Mouse (Mus musculus) cerebellum, postnatal 25 days (tissue): Measurements from ENCODE around the gene Rin1.

Source experiments
- DNase-seq, 2 experiments: peaks; one replicate each; pipeline ENCODE4 v3.0.0; 2021; ENCODE audit warnings: mixed read lengths in 2 of 2

Gene Rin1

DNA sequence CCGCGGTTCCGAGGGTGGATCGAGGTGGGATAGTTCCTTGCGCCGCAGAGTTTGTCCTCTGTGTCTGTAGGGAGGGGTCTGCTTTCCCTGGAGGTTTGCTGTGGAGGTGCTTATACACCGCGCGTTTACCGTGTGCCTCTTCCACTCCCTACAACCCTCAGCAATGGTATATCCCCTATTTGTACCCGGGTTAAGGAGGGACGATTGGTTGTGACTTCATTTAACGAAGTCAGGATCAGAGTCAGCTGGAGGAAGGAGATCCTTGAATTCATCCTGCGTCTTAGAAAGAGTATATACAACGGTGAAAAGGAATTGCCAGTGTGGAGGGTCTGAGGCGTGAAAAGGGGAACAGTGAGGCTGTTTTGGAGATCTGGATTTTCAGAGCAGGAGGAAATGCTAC is 8.7 kb upstream of the Rin1 start:
- no peak for DNase-seq

DNA sequence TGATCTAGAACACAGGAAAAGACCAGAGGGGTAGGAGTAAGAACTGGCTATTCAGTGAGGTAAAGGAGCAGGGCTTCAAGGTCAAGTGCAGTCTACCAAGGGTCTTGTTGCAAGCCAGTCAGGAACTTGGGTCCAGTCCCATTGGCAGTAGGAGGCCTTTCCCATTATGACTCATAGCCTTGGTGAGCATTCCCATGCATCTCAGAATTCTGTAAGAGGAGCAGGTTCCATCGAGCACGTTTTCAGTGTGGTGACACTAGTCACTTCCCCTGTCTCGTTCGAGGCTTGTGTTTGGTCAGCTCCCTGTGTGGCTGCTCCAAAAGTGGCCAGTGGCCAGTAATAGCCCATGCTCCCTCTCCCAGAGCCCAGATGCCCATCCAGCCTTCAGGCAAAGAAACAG is 4.8 kb upstream of the Rin1 start:
- peak in 1 of 2 experiments; percentile 40 for DNase-seq

DNA sequence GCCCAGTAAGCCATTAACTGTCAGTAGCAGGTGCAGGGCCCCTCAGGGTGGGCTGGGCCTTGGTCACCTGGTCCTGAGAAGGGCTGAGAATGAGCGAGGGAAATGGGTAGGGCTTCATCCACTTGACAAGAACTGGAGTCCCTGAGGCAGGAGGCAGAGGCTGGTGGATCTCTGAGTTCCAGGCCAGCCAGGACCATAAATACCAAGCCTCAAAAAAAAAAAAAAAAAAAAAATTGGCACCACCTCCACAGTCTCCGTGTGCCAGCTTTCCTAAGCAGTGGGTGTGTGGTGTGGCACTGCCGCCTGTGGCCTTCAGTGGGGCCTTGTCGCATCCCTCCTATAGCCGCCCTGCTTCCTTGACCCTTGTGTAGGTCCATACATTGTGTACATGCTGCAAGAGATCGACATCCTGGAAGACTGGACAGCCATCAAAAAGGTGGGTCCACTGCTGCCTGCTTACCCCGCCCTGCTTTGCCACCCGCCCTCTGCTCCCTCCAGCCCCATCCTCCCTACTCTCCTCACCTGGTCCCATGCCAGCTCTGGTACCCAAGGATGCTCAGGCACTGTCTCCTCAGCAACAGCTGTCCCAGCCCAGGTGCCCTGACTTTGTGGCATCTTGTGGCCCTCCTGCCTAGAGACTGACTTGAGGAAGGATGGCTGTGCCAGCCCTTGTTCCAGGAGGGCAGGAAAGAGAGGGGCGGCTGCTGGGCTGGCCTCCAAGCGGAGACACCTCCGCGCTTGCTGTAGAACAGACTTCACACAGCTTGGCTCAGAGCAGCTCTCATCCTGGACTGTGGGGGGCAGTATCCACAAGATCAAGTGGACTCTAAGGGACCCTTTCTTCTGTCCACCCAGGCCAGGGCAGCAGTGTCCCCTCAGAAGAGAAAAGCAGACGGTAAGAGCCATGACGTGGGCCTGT is 1.9 kb upstream of the Rin1 start:
- peak in 1 of 2 experiments; percentile 42 for DNase-seq

DNA sequence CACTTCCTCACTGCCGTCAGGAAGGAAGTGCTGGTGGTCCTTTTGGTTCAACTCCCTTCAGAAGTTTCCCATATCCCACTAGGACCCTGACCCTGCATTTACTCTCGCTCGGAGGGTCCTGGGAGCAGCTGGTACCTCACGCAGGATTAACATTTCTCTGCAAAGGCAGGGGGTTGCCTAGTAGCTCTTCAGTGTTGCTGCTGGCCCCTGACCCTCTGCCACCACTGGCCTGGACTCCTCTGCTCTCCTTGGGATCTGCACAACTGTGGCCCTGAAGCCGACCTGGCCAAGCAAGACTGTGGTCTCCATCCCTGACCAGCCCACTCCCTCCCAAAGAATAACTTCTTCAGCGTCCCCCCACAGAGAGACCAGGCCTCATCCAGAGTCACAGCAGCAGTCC is 956 bp upstream of the Rin1 start:
- DNase-seq = no peak

DNA sequence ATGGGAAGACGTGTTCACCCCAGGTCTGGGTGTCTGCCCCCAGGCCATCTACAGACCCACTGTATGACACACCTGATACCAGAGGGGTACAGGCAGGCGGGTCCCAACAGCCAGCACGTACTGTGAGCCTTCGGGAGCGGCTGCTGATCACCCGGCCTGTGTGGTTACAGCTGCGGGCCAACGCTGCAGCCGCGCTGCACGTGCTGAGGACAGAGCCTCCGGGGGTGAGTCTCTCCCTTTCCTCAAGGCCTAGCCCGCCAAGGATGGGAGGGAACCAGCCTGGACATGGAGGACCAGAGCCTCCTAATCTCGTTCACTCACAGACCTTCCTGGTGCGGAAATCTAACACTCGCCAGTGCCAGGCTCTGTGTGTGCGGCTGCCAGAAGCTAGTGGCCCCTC is 750 bp downstream of the Rin1 start:
- peak in 1 of 2 experiments; percentile 36 for DNase-seq

DNA sequence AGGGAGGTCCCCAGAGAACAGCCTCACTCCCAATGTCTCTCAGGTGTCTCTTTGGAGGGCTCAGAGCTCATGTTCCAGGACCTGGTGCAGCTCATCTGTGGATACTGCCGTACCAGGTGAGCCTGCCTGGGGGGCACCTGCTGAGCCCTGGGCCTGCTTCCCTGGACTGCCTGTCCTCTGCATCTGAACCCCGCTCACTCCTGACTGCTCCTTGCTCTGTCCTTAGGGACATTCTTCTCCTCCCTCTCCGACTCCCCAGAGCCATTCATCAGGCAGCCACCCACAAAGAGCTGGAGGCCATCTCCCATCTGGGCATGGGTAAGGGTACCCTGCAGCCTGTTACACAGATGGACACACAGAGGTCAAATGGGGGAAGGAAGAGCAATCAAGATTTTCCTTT is 1.2 kb downstream of the Rin1 start:
- peak; percentile 40 for DNase-seq

DNA sequence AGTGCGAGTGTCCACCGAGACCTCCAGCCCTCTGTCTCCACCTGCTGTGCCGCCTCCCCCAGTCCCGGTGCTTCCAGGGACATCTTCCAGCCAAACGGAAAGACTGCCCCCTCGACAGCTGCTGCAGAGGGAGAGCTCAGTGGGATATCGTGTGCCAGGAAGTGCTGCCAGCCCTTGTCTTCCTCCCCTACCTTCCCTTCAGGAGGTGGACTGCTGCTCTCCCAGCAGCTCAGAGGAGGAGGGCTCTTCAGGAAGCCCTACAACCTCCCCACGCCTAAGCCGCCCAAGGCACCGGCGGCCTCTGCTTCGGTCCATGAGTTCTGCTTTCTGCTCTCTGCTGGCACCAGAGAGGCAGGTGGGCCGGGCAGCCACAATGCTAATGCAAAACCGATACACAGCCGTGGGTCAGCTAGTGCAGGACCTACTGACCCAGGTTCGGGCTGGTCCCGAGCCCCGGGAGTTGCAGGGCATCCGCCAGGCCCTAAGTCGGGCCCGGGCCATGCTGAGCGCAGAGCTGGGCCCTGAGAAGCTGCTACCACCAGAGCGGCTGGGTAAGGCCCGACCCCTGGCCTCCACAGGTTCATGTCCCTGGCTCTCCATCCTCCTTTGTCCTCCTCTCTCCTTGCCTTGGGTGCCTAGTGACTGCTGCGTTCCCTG is 2.0 kb downstream of the Rin1 start:
- DNase-seq = peak; percentile 54 to 63

DNA sequence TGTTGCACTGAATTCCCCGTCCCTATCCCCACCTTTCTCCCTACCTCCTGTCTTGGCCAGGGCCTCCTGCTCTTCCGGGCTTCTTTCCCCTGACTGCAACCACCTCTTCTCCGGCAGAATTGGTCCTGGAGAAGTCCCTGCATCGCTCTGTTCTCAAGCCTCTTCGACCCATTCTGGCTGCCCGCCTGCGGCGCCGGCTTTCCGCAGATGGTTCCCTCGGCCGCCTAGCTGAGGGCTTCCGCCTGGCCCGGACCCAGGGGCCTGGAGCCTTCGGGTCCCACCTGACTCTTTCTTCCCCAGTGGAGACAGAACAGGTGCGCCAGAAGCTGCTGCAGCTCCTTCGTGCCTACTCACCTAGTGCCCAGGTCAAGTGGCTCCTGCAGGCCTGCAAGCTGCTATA is 2.6 kb downstream of the Rin1 start:
- peak; percentile 75 to 82 for DNase-seq

DNA sequence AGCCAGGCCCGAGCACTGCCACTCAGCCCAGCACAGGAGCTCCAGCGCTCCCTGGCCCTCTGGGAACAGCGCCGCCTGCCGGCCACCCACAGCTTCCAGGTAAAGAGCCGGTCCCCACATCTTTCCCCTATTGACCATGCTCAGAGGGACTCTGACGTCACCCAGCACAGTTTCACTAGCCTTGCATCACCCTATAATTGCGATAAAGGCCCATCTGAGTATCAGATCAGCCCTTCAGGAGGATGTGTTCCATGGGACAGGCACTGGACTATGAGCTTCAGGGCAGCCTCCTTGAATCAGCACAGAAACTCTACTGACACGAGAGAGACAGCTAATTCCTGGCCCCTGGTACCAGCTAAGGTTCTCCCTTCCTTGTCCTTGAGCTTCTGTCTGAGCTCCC is 3.6 kb downstream of the Rin1 start:
- DNase-seq = peak; percentile 76 to 88

DNA sequence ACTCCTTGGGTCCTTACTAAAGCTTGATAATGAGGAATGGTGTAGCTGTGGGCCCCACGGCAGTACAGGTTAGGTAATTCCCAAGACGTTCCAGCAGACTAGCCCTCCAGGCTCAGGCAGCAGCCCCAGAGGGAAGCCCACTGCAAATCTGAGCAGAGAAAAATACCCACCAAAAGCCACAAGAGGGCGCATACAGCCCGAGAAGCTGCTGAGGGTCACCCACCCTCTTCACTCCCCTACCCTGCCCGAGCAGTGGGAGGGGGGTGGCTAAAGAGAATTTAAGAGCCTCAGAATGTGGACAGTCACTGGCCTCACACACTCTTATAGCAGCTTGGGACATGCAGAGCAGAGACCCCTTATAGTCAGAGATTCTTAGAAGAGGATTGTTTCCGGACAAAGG is 6.0 kb downstream of the Rin1 start:
- DNase-seq = peak in 1 of 2 experiments; percentile 53

DNA sequence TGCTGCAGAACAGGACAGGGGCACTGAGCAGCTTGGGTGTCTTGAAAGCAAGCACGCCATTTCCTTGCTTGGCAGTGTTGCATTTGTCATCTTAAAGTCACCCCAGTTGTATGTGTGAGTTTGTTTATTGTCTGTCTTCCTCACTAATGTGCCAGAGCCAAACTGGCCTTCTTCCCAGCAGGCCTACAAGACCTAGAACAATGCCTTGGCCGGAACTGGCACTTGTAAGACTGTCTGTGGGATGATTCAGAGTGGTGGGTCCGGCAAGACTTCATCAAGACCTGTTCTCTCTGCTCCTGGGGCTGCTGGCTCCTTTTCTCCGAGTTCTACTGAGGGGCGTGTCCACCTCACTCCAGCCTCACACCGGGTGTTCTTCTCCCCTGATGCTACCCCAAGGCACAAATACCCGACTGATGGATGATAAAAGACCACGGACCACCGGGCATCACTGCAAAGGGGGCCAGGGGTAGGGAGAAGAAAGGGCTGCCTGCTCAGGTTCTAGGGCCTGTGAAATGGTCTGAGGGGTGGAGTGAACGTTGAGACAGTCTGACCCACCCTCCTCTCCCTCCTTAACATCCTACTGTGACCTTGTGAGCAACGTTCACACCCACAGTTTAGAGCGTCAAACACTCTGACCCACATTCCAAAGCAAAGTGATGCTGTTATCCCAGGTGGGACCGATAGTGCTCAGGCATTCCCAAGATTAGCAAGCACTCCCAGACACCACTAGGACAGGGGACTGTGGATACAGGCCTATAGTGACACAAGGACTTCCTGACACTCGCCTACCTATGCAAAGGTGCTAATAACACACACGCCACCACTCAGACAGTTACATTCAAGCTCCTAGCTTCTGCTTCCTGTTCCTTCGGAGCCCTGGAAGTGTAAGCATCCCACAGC is 7.8 kb downstream of the Rin1 start:
- no peak for DNase-seq

DNA sequence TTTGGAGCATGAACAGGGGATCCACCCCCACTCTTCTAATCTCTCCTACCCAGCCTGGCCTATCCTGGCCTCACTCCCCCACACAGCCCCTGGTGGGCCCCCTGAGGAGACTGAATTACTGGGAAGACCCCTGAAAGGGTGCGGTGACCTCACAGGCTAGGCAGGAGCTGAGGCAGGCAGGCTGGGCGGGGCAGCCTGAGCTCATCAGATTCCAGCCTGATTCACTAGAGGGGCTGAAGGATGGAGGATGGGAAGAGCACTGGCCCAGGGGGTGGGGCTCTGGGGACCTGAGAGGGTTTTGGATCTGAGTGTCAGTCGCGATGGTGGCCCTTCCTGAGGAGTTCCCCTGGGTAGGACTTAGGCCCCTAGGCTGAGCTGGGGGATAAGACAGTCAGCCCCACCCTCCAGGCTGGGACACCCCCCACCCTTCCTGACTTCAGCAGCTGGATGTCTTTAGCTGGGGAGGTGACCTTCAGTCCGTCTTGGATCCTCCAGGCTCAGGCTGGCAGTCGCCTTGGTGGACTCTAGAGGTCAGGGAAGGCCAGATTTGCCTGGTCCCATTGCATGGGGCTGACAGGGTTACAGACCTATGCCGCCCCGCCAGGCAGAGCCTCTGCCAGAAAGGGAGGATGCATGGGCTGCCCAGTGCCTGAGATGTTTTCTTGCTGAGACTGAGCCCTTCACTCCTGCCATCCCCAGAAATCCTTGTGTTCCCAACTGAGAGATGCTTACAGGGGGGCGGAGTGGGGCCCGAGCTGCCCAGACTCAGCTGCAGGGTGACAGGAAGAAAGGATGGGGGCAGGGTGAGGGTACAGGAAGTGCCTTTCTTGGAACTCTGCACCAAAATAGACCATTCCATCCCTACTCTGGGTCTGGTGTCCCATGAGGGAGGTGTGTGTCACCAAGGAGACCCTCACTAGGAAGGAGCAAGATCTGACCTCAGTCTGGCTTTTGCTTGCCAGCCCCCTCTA is 8.8 kb downstream of the Rin1 start:
- no peak for DNase-seq

DNA sequence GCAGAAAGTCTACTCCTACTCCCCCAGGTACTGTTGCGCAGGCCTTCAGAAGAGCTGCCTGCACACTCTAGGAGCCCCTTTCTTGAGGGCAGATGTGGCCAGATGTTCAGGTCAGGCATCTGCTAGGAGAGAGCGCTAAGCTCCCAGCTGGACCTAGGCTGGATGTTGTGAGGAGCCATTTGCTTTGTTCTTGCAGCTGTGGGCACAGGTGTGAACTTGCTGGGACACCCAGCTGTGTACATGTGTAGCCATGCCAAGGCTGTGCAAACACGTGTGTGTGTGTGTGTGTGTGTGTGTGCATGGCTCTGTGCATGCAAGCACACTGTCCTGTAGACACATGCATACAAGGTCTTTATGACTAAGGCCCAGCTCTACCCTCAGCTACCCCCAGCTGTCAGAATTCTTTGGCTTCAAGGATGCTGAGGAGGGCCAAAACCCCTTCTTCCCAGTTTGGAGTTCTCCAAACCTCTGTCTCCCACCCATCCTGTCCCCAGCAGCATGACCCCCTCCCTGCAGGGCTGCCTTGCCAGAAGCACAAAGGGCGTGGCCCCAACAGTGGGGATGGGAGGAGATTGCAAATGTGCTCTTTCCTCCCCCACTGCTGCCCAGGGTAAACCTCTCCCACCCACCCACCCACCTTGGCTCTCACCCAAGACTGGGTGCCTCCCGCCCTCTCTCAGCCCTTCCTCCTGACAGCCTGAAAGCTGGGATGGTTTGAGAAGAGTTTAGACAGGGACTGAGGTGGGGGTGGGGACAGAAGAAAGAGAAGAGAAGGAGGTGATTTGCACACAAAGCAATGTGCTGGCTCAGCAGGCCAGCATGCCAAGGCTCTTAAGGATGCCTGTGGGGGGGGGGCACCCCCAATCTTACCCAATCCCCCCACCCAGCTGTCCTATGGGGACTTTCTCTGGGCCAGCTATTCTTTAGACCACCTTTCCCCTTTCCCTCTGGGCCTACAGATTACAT is 10.4 kb downstream of the Rin1 start:
- DNase-seq = no peak

DNA sequence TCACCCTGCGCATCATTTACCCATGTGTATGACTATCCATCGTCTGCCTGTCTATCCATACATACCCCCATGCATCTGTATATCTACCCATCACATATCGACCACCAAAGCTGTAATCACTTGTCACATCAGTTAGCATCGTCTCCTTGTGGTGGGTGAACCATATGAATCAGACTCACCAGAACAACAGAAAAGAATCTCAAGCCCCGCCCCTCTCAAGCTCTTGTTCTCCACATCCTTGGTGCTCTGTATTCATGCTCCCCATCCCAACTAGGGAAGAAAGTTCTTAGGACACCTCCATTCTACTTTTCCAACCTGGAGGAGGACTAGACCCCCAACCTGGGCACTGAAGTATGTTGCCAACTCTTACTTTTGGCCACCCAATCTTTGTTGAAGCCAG is 11.8 kb downstream of the Rin1 start:
- DNase-seq = no peak

DNA sequence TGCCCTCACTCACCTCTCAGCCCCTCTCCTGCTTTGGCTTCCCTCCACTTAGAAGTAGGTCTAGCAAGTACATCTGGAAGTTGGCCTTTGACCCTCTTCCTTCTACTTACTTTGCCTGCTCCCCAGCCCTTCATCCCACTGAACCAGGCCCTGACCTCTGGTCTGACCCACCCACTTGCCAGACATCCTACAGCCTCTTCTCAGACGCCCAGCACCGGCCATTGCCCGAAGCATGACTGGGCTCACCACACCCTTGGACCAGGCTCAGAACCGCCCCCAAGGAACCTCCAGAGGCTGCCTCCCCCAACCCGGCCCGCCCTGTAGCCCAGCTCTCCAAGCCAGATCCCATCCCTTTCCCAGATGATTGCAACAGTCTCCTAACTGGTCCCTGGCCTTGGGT is 12.2 kb downstream of the Rin1 start:
- no peak for DNase-seq

DNA sequence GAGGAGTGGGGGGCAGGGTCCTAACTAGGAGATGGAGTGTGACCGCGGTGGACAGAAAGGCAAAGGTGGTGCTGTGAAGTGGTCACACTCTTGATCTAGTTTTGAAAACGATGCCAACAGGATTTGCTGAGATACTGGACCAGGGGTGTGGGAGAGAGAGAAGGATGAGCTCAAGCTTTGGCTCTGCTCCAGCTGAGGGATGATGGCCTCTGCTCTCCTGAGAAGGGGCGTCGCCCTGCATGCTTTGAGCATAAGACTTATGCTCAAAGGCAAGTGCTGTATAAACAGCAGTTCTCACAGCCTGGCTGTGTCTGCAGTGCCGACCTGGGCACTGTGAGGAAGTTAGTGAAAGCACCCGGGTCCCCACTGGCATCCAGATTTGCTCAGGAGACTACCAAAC is 14.8 kb downstream of the Rin1 start:
- DNase-seq = no peak

DNA sequence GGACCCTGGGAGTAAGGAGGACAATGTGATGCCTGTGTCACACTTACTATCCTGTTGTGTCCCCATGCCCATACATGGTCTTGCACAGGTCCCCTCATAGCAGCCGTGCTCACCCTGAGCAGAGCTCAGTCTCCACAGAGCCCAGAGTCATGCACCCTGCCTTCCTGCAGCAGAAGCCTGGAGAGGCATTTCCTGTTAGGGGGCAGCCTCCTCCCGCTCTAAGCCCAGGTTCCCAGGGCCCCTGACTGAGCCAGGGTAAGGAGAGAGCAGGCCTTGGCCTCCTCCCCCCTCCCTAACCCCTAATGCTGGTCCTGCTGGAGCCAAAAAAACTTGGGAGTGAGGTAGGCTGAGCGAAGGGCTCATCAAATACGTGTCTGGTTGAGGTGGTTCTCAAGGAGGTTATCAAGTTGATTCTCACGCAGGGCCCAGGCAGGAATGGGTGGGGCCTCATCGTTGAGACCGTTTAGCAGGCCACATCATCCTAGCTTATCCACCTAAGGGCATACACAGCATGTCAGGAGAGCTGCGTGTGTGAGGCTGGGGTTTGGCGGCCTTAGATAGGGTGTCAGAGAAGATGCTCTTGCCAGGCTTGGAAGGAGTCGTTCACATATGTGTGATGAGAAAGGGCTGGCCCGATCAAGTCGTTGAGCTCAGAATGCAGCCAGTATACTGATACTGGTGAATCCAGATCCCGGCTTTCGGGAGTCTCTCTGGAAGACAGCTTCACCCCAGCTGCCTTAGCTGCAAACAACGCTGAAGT is 16.9 kb downstream of the Rin1 start:
- no peak for DNase-seq

DNA sequence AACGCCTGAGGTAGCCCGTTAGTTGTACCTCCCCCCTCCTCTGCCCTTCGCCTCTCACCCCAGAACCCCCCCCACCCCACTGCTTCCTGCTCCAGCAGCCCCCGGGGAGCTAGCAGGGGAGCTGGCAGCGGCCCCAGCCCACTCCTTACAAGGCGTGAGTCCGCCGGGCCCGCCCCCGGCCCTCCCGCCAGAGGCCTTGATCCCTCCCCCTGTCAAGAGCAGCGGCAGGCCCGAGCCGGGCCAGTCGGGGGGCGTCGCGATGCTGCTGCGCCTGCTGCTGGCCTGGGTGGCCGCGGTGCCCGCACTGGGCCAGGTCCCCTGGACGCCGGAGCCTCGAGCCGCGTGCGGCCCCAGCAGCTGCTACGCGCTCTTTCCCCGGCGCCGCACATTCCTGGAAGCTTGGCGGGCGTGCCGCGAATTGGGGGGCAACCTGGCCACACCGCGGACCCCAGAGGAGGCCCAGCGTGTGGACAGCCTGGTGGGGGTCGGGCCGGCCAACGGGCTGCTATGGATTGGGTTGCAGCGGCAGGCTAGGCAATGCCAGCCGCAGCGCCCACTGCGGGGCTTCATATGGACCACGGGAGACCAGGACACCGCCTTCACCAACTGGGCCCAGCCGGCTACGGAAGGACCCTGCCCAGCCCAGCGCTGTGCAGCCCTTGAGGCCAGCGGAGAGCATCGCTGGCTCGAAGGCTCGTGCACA is 17.7 kb downstream of the Rin1 start, which contains the start of gene Cd248:
Gene Cd248, plus strand, starts transcription at position 212 of the 703 bp plus-strand sequence.
- peak in 1 of 2 experiments; percentile 62 for DNase-seq
